Mouse (Mus musculus) embryonic facial prominence, embryonic 10.5 days (tissue): Measurements from ENCODE around the gene 3100002H09Rik. TPM values are rescaled to one million over a fixed set of nuclear protein-coding genes. Genes with fewer than 3 reads are reported as not detected.
A peak's percentile ranks its signal among the peaks of the same experiment; 100 is the strongest.

ENCODE experiments used
- DNase-seq: peaks from one replicate; pipeline ENCODE4 v3.0.0-alpha.2; 2017; ENCODE audit warnings: low spot score
- H3K27ac ChIP-seq: fragments of 300-500 bp; sonication (generic); replicated peaks from 2 replicates; pipeline ENCODE4 v1.5.1; 2016; ENCODE audit warnings: mild to moderate bottlenecking
- H3K27me3 ChIP-seq: fragments of 300-500 bp; sonication (generic); replicated peaks from 2 replicates; pipeline ENCODE4 v1.6.1; 2016; ENCODE audit warnings: low read depth, mild to moderate bottlenecking; ENCODE audit not compliant: poor library complexity, severe bottlenecking
- H3K36me3 ChIP-seq: fragments of 300-500 bp; sonication (generic); replicated peaks from 2 replicates; pipeline ENCODE4 v1.6.1; 2016; ENCODE audit warnings: mild to moderate bottlenecking, moderate library complexity
- H3K4me1 ChIP-seq: fragments of 300-500 bp; sonication (generic); 2 replicates; pipeline ENCODE4 v1.6.1; 2016
- H3K4me3 ChIP-seq: fragments of 300-500 bp; sonication (generic); 2 replicates; pipeline ENCODE4 v1.5.1; 2016; ENCODE audit warnings: mild to moderate bottlenecking, moderate library complexity
- H3K9me3 ChIP-seq: fragments of 300-500 bp; sonication (generic); 2 replicates; pipeline ENCODE4 v1.6.1; 2016; ENCODE audit warnings: mild to moderate bottlenecking
- WGBS: fragments of 180-500 bp; shearing (Covaris S2); methylation state at CpG from one replicate; pipeline ENCODE4 v1.1.7; 2016; 5-methylcytosine and 5-hydroxymethylcytosine counted together
- polyA plus RNA-seq: library from polyadenylated mRNA; unstranded; fragments of >200 nt; fragmentation: Nextera tagmentation; extraction: Ambion mirVana; gene quantifications from 2 replicates; pipeline ENCODE4 v1.2.1, GENCODE M21; 2016

3100002H09Rik gene
- polyA plus RNA-seq, 1 experiment from 2014 or later: 0.24 TPM

GRCm38 (mm10) chr4:124610066-124610465, 537 bp downstream of the 3100002H09Rik start:
- no peaks in the 10 kb centered on the region for H3K36me3 ChIP-seq
- H3K9me3 ChIP-seq: no peaks in the 10 kb centered on the region
- peaks cover 34% of the 10 kb centered on the region for H3K27me3 ChIP-seq
- peaks cover 30% of the 10 kb centered on the region for H3K4me1 ChIP-seq
- H3K27ac ChIP-seq: no peak overlapping the region
- 71% methylated on average over 2 of the region's 2 CpGs for WGBS
- H3K4me3 ChIP-seq: no peak overlapping the region
- DNase-seq: no peak

GRCm38 (mm10) chr4:124607166-124607565, 3.4 kb downstream of the 3100002H09Rik start:
- WGBS: 64% methylated on average over 8 of the region's 8 CpGs
- no peaks in the 10 kb centered on the region for H3K36me3 ChIP-seq
- peaks cover 45% of the 10 kb centered on the region for H3K27me3 ChIP-seq
- H3K27ac ChIP-seq: peak overlapping the region; percentile 16
- peaks cover 21% of the 10 kb centered on the region for H3K4me1 ChIP-seq
- no peak for DNase-seq
- no peak overlapping the region for H3K4me3 ChIP-seq
- no peaks in the 10 kb centered on the region for H3K9me3 ChIP-seq

- Histone ChIP-seq H3K9me3 (no peaks in the 10 kb centered on the region), H3K4me1 (peaks cover 17% of the 10 kb centered on the region), H3K27me3 (peaks cover 45% of the 10 kb centered on the region), H3K36me3 (no peaks in the 10 kb centered on the region), H3K4me3 (no peak overlapping the region), H3K27ac (no peak overlapping the region)
- WGBS: 80% methylated on average over 3 of the region's 3 CpGs
- DNase-seq: no peak
These were observed 4.4 kb downstream of the 3100002H09Rik start for GRCm38 (mm10) chr4:124606180-124606579.

- Histone ChIP-seq H3K27ac (no peak overlapping the region), H3K4me1 (peaks cover 17% of the 10 kb centered on the region), H3K9me3 (no peaks in the 10 kb centered on the region), H3K27me3 (peaks cover 45% of the 10 kb centered on the region), H3K36me3 (no peaks in the 10 kb centered on the region), H3K4me3 (no peak overlapping the region)
- WGBS: 55% methylated on average over 5 of the region's 5 CpGs
- DNase-seq: no peak
These were observed 5.3 kb downstream of the 3100002H09Rik start for GRCm38 (mm10) chr4:124605255-124605654.

- peaks cover 45% of the 10 kb centered on the region for H3K27me3 ChIP-seq
- no peak overlapping the region for H3K4me3 ChIP-seq
- H3K9me3 ChIP-seq: no peaks in the 10 kb centered on the region
- WGBS: 33% methylated on average over 9 of the region's 9 CpGs
- no peak overlapping the region for H3K27ac ChIP-seq
- H3K36me3 ChIP-seq: no peaks in the 10 kb centered on the region
- no peak for DNase-seq
- peaks cover 17% of the 10 kb centered on the region for H3K4me1 ChIP-seq
These were observed 6.9 kb downstream of the 3100002H09Rik start for GRCm38 (mm10) chr4:124603712-124604111.

GRCm38 (mm10) chr4:124595929-124596328, 14.7 kb downstream of the 3100002H09Rik start:
- Histone ChIP-seq H3K36me3 (no peaks in the 10 kb centered on the region), H3K9me3 (no peaks in the 10 kb centered on the region), H3K4me3 (no peak overlapping the region), H3K27me3 (peaks cover 44% of the 10 kb centered on the region), H3K27ac (no peak overlapping the region), H3K4me1 (0 out of 2 replicates have a peak, but pooled peaks cover 7% of the 10 kb centered on the region)
- no peak for DNase-seq
- 82% methylated on average over 9 of the region's 9 CpGs for WGBS

- no peak overlapping the region for H3K27ac ChIP-seq
- no peak for DNase-seq
- H3K4me1 ChIP-seq: 0 out of 2 replicates have a peak, but pooled peaks cover 10% of the 10 kb centered on the region
- WGBS: 50% methylated on average over 13 of the region's 13 CpGs
- H3K9me3 ChIP-seq: no peaks in the 10 kb centered on the region
- H3K27me3 ChIP-seq: peaks cover 44% of the 10 kb centered on the region
- no peak overlapping the region for H3K4me3 ChIP-seq
- H3K36me3 ChIP-seq: no peaks in the 10 kb centered on the region
These were observed 15.7 kb downstream of the 3100002H09Rik start for GRCm38 (mm10) chr4:124594933-124595332.

GRCm38 (mm10) chr4:124593691-124594090, 16.9 kb downstream of the 3100002H09Rik start:
- peaks cover 14% of the 10 kb centered on the region for H3K4me1 ChIP-seq
- WGBS: 64% methylated on average over 9 of the region's 9 CpGs

GRCm38 (mm10) chr4:124593210-124593609, 17.4 kb downstream of the 3100002H09Rik start:
- DNase-seq: no peak
- no peak overlapping the region for H3K4me3 ChIP-seq
- no peaks in the 10 kb centered on the region for H3K36me3 ChIP-seq
- no peaks in the 10 kb centered on the region for H3K9me3 ChIP-seq
- H3K27me3 ChIP-seq: peaks cover 51% of the 10 kb centered on the region
- no peak overlapping the region for H3K27ac ChIP-seq
- peaks cover 15% of the 10 kb centered on the region for H3K4me1 ChIP-seq

More at GRCm38 (mm10) chr4:124593691-124594090, 16.9 kb downstream of the 3100002H09Rik start:
- Histone ChIP-seq H3K36me3 (no peaks in the 10 kb centered on the region), H3K27ac (no peak overlapping the region), H3K4me3 (no peak overlapping the region), H3K9me3 (no peaks in the 10 kb centered on the region), H3K27me3 (peaks cover 49% of the 10 kb centered on the region)
- no peak for DNase-seq

- no peak overlapping the region for H3K27ac ChIP-seq
- H3K4me1 ChIP-seq: peaks cover 19% of the 10 kb centered on the region
- no peak for DNase-seq
- H3K4me3 ChIP-seq: no peak overlapping the region
- no peaks in the 10 kb centered on the region for H3K36me3 ChIP-seq
- 84% methylated on average over 5 of the region's 5 CpGs for WGBS
- no peaks in the 10 kb centered on the region for H3K9me3 ChIP-seq
- H3K27me3 ChIP-seq: peaks cover 44% of the 10 kb centered on the region
These were observed 18.4 kb downstream of the 3100002H09Rik start for GRCm38 (mm10) chr4:124592241-124592640.

GRCm38 (mm10) chr4:124580695-124581094, 29.9 kb downstream of the 3100002H09Rik start:
- peaks cover 53% of the 10 kb centered on the region for H3K27me3 ChIP-seq
- 82% methylated on average over 7 of the region's 7 CpGs for whole genome bisulfite sequencing

GRCm38 (mm10) chr4:124575955-124576445, 34.6 kb downstream of the 3100002H09Rik start:
- Histone ChIP-seq H3K9me3 (no peaks in the 10 kb centered on the region), H3K4me1 (peaks cover 20% of the 10 kb centered on the region), H3K27me3 (peaks cover 71% of the 10 kb centered on the region), H3K36me3 (no peaks in the 10 kb centered on the region), H3K4me3 (peak overlapping the region; percentile 70), H3K27ac (no peak overlapping the region)
- peak; percentile 33 for DNase-seq
- 2% methylated on average over 7 of the region's 7 CpGs for WGBS

More at GRCm38 (mm10) chr4:124580695-124581094, 29.9 kb downstream of the 3100002H09Rik start:
- no peak overlapping the region for H3K4me3 ChIP-seq
- peaks cover 21% of the 10 kb centered on the region for H3K4me1 ChIP-seq
- no peak for DNase-seq
- no peaks in the 10 kb centered on the region for H3K36me3 ChIP-seq
- no peaks in the 10 kb centered on the region for H3K9me3 ChIP-seq
- no peak overlapping the region for H3K27ac ChIP-seq

GRCm38 (mm10) chr4:124575269-124575954, 35.2 kb downstream of the 3100002H09Rik start:
- H3K27me3 ChIP-seq: peaks cover 75% of the 10 kb centered on the region
- no peaks in the 10 kb centered on the region for H3K9me3 ChIP-seq
- WGBS: under 1% methylated on average over 61 of the region's 61 CpGs
- peak overlapping the region; percentile 70 for H3K4me3 ChIP-seq
- H3K27ac ChIP-seq: peak overlapping the region; percentile 69
- DNase-seq: peak; percentile 57
- H3K36me3 ChIP-seq: no peaks in the 10 kb centered on the region
- H3K4me1 ChIP-seq: peaks cover 20% of the 10 kb centered on the region
